Mouse (Mus musculus): ENCODE results near the gene Magi1.
"Not testable (repeated sequence)": the region's sequence is repeated elsewhere in the genome, so short reads cannot be mapped to it uniquely, and the experiment has no call there.

Magi1 gene

DNA sequence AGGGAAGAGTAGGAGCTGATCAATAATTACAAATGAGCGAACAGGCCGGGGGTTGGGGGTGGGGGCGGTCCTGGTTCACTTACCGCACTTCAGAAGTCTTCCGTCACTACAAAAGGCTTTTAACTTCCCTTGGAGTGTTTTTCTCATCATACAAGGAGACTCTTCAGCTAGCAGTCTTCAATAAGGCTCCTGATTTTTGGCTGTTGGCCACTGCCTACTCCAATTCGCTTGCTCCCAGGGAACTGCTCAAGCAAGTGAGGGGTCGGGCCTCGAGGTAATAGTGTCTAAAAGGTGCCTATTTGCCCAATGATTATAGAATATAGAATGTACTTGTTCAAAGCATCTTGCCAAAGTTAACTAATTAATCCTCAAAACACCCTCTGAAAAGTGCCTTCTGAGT lies 624.2 kb downstream of the Magi1 start:
- DNase-seq (ENCODE audit: low read depth, low spot score): no peak

DNA sequence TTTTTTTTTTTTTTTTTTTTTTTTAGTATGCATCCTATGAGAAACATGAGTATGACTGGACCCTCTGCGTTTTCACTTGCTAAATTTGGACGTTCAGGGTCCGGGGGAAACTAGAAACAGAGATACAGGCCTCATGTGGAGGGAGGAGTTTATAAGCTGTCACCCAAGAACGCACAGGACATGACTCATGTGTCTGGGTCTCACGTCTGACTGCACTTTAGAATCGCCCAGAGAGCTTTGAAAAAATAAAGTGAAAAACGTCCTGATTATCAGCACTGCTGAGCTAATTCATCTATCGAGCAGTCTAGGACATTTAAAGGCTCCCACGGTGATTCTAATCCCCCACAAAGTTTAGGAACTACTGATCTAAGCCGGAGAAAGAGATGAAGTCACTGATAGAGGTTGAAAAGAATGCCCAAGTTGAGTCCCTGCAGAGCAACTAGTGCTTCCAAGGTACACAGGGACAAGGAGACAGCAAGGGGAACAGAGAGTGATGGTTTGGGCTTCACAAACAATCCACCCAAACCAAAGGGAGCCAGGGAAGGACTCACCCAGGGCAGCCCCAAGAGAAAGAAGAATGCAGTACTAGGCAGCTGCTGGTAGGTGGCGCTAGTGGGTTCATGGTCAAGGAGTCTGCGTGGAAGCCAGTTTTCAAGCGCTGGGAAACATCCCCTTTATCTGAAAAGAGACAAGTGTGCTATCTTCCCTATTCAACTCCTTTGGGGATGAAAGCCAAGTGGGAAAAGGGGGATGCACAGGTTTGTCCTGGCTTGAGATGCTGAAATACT lies 626.3 kb downstream of the Magi1 start:
- DNase-seq (ENCODE audit: low read depth, low spot score): peak; percentile 2

DNA sequence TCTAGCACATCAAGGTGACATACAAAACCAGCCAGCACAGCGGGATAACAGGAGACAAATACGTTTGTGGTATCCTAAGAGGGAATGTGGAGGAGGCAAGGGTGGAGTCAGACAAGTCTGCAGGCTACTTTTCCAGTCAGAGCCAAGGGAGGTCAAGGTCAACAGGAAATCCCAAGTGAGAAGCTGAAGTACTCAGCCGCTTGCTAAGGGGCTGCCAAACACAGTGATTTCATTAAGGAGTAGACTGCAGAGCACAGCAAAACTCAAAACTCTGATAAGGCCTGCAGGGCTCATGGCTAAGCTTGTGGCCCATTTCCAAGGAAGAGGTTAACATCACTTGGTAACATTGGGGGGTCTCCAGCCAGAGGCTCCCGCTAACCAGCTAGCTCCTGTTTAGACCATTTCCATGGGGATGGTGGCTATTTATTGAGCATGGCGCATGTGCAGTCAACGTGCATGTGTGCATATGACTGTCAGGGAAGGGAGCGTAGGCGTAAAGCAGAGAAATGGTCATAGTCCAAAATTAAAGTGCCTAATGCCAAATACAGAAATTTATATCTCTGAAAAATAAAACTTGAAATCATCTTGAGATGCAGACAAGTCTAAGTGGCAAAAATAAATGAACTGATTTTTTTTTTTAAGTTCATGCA lies 635.0 kb downstream of the Magi1 start:
- no peak for DNase-seq (ENCODE audit: low read depth, low spot score)

DNA sequence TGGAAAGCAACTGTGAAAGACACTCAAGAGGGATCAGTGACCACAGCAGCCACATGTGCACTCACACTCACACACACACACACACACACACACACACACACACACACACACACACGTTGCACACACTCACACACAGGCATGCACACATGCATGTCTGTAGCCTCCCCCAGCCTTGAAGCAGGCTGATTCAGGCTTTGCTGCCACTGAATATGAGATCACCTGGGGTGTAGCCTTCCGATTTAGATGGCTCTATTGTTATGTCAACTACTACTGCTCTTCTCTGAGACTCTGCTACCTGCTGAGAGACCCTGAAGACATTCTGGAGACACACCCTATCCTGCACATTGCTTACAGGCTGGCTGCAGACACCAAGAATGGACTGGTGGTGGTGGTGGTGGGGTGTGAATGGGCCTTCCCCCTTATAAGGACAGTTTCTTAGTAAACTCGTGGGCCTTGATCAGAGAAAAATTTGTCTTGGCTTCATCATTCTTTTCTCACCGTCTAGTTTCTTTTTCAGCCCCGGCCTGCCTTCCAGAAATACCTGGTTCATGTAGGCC lies 653.9 kb downstream of the Magi1 start:
- DNase-seq (ENCODE audit: low read depth, low spot score): not testable (repeated sequence)

DNA sequence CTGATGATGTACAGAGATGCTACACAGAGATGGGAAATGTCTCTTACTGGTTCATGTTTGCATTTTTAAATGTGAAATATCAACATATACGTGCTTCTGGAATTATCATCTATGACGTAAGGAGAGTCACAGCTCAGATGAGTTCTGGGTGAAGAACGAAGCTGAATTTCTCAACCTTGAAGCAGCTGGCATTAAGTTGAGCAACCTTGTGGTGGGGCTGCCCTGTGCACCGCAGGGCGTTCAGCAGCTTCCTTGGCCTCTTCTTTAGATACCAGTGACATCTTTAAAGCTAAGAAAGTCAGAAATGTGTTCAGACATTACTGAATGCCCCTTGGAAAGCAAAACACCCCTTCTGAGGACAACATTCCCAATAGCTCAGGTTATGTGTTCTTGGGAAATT lies 656.5 kb downstream of the Magi1 start:
- DNase-seq (ENCODE audit: low read depth, low spot score): no peak

Measured in c-Kit-negative CD71-positive TER-119-positive erythroid progenitor cells, embryonic 14.5 days (primary cell).